Mouse (Mus musculus) limb, embryonic 10.5 days (tissue): Measurements from ENCODE around the gene Rtf1. TPM values are rescaled to one million over a fixed set of nuclear protein-coding genes. Genes with fewer than 3 reads are reported as not detected.
"Not testable (repeated sequence)": the region's sequence is repeated elsewhere in the genome, so short reads cannot be mapped to it uniquely, and the experiment has no call there.

Experiments
- DNase-seq: peaks from one replicate; pipeline ENCODE4 v3.0.0-alpha.2; 2017; ENCODE audit warnings: low spot score
- H3K27ac ChIP-seq: fragments of 300-500 bp; sonication (generic); 2 replicates; pipeline ENCODE4 v1.5.1; 2016; ENCODE audit warnings: mild to moderate bottlenecking
- H3K27me3 ChIP-seq: fragments of 300-500 bp; sonication (generic); 2 replicates; pipeline ENCODE4 v1.6.1; 2016; ENCODE audit warnings: low read depth, mild to moderate bottlenecking; ENCODE audit not compliant: poor library complexity, severe bottlenecking
- H3K36me3 ChIP-seq: fragments of 300-500 bp; sonication (generic); 2 replicates; pipeline ENCODE4 v1.6.1; 2016; ENCODE audit warnings: mild to moderate bottlenecking, moderate library complexity
- H3K4me1 ChIP-seq: fragments of 300-500 bp; sonication (generic); 2 replicates; pipeline ENCODE4 v1.6.1; 2016
- H3K4me3 ChIP-seq: fragments of 300-500 bp; sonication (generic); 2 replicates; pipeline ENCODE4 v1.5.1; 2016; ENCODE audit warnings: mild to moderate bottlenecking, moderate library complexity
- H3K9me3 ChIP-seq: fragments of 300-500 bp; sonication (generic); replicated peaks from 2 replicates; pipeline ENCODE4 v1.6.1; 2016; ENCODE audit warnings: mild to moderate bottlenecking
- WGBS: fragments of 180-500 bp; shearing (Covaris S2); methylation state at CpG from one replicate; pipeline ENCODE4 v1.1.7; 2016; 5-methylcytosine and 5-hydroxymethylcytosine counted together
- polyA plus RNA-seq: library from polyadenylated mRNA; unstranded; fragments of >200 nt; fragmentation: Nextera tagmentation; extraction: Ambion mirVana; gene quantifications from 2 replicates; pipeline ENCODE4 v1.2.1, GENCODE M21; 2016

The Rtf1 gene
- polyA plus RNA-seq, result 55.9 and 65.4 TPM in 2 replicates

- peak; percentile 99 for DNase-seq
- H3K4me1 ChIP-seq, result peaks cover 25% of the 10 kb centered on the region
- peaks cover 14% of the 10 kb centered on the region for H3K36me3 ChIP-seq
- under 1% methylated on average over 58 of the region's 58 CpGs for WGBS
- H3K27ac ChIP-seq, result peak within 1 kb of the TSS; percentile 93
- H3K27me3 ChIP-seq, result no peaks in the 10 kb centered on the region
- H3K4me3 ChIP-seq, result peak within 1 kb of the TSS; percentile 100
- H3K9me3 ChIP-seq, result no peaks in the 10 kb centered on the region
Observed at GRCm38 (mm10) chr2:119674525-119675214, at the start of gene Rtf1. Rtf1 (plus strand) TSS chr2:119675068.

GRCm38 (mm10) chr2:119636781-119637180 is 38.1 kb upstream of the Rtf1 start:
- no peaks in the 10 kb centered on the region for H3K27me3 ChIP-seq
- WGBS, result 78% methylated on average over 1 of the region's 1 CpGs
- H3K4me1 ChIP-seq, result no peaks in the 10 kb centered on the region
- DNase-seq, result no peak
- peaks cover 98% of the 10 kb centered on the region for H3K36me3 ChIP-seq
- no peak overlapping the region for H3K4me3 ChIP-seq
- H3K27ac ChIP-seq, result no peak overlapping the region
- H3K9me3 ChIP-seq, result no peaks in the 10 kb centered on the region

- no peaks in the 10 kb centered on the region for H3K4me1 ChIP-seq
- no peaks in the 10 kb centered on the region for H3K9me3 ChIP-seq
- no peak for DNase-seq
- H3K4me3 ChIP-seq, result no peak overlapping the region
- WGBS, result 98% methylated on average over 5 of the region's 5 CpGs
- H3K27ac ChIP-seq, result no peak overlapping the region
- peaks cover 99% of the 10 kb centered on the region for H3K36me3 ChIP-seq
- no peaks in the 10 kb centered on the region for H3K27me3 ChIP-seq
Observed at GRCm38 (mm10) chr2:119641214-119641912, 33.5 kb upstream of the Rtf1 start.

GRCm38 (mm10) chr2:119644254-119644653 is 30.6 kb upstream of the Rtf1 start:
- no peaks in the 10 kb centered on the region for H3K4me1 ChIP-seq
- no peak for DNase-seq
- H3K27me3 ChIP-seq, result no peaks in the 10 kb centered on the region
- no peak overlapping the region for H3K4me3 ChIP-seq
- 95% methylated on average over 5 of the region's 5 CpGs for WGBS
- no peaks in the 10 kb centered on the region for H3K9me3 ChIP-seq
- peaks cover 99% of the 10 kb centered on the region for H3K36me3 ChIP-seq
- H3K27ac ChIP-seq, result no peak overlapping the region

- H3K27ac ChIP-seq, result peak within 1 kb of the TSS; percentile 85
- WGBS, result 2% methylated on average over 44 of the region's 44 CpGs
- peak; percentile 84 for DNase-seq
- H3K9me3 ChIP-seq, result no peaks in the 10 kb centered on the region
- peaks cover 12% of the 10 kb centered on the region for H3K4me1 ChIP-seq
- peak within 1 kb of the TSS; percentile 82 for H3K4me3 ChIP-seq
- H3K27me3 ChIP-seq, result no peaks in the 10 kb centered on the region
- H3K36me3 ChIP-seq, result peaks cover 29% of the 10 kb centered on the region
Observed at GRCm38 (mm10) chr2:119662220-119663182, 12.4 kb upstream of the Rtf1 start, which contains the start of gene Ndufaf1. Ndufaf1 (minus strand) TSS chr2:119662827.

- 74% methylated on average over 20 of the region's 23 CpGs for WGBS
- not testable (repeated sequence) for H3K27me3 ChIP-seq, H3K36me3 ChIP-seq, H3K27ac ChIP-seq, DNase-seq, H3K9me3 ChIP-seq, H3K4me3 ChIP-seq
- peaks cover 12% of the 10 kb centered on the region for H3K4me1 ChIP-seq
Observed at GRCm38 (mm10) chr2:119665744-119666143, 9.1 kb upstream of the Rtf1 start.

- H3K27me3 ChIP-seq, result no peaks in the 10 kb centered on the region
- no peaks in the 10 kb centered on the region for H3K9me3 ChIP-seq
- no peaks in the 10 kb centered on the region for H3K36me3 ChIP-seq
- 16% methylated on average over 7 of the region's 7 CpGs for WGBS
- H3K27ac ChIP-seq, result no peak overlapping the region
- DNase-seq, result no peak
- peaks cover 6% of the 10 kb centered on the region; the same call in 1 of the 2 replicates for H3K4me1 ChIP-seq
- no peak overlapping the region for H3K4me3 ChIP-seq
Observed at GRCm38 (mm10) chr2:119669010-119669409, 5.9 kb upstream of the Rtf1 start.

- Histone ChIP-seq H3K36me3 (peaks cover 21% of the 10 kb centered on the region), H3K4me1 (peaks cover 25% of the 10 kb centered on the region), H3K4me3 (peak overlapping the region; percentile 100), H3K27me3 (no peaks in the 10 kb centered on the region), H3K9me3 (no peaks in the 10 kb centered on the region), H3K27ac (peak overlapping the region; percentile 93)
- no peak for DNase-seq
- under 1% methylated on average over 39 of the region's 39 CpGs for WGBS
Observed at GRCm38 (mm10) chr2:119675215-119675784, 432 bp downstream of the Rtf1 start.

GRCm38 (mm10) chr2:119675831-119676230 is 963 bp downstream of the Rtf1 start:
- peak overlapping the region; percentile 93 for H3K27ac ChIP-seq
- peak overlapping the region; percentile 100 for H3K4me3 ChIP-seq
- DNase-seq, result no peak
- H3K9me3 ChIP-seq, result no peaks in the 10 kb centered on the region
- peaks cover 26% of the 10 kb centered on the region for H3K36me3 ChIP-seq
- peaks cover 25% of the 10 kb centered on the region for H3K4me1 ChIP-seq
- WGBS, result 11% methylated on average over 5 of the region's 5 CpGs
- no peaks in the 10 kb centered on the region for H3K27me3 ChIP-seq

- no peak for DNase-seq
- Histone ChIP-seq H3K4me3 (no peak overlapping the region), H3K9me3 (no peaks in the 10 kb centered on the region), H3K27ac (no peak overlapping the region), H3K4me1 (no peaks in the 10 kb centered on the region), H3K36me3 (peaks cover 68% of the 10 kb centered on the region), H3K27me3 (no peaks in the 10 kb centered on the region)
- WGBS, result 90% methylated on average over 2 of the region's 2 CpGs
Observed at GRCm38 (mm10) chr2:119683706-119684105, 8.8 kb downstream of the Rtf1 start.

- H3K36me3 ChIP-seq, result peaks cover 67% of the 10 kb centered on the region
- no peak for DNase-seq
- H3K4me1 ChIP-seq, result no peaks in the 10 kb centered on the region
- H3K27ac ChIP-seq, result no peak overlapping the region
- no peaks in the 10 kb centered on the region for H3K9me3 ChIP-seq
- no peaks in the 10 kb centered on the region for H3K27me3 ChIP-seq
- H3K4me3 ChIP-seq, result no peak overlapping the region
- WGBS, result 78% methylated on average over 9 of the region's 9 CpGs
Observed at GRCm38 (mm10) chr2:119692003-119692701, 17.3 kb downstream of the Rtf1 start.

- 87% methylated on average over 2 of the region's 2 CpGs for WGBS
- no peak overlapping the region for H3K4me3 ChIP-seq
- H3K27me3 ChIP-seq, result no peaks in the 10 kb centered on the region
- DNase-seq, result no peak
- H3K4me1 ChIP-seq, result no peaks in the 10 kb centered on the region
- H3K9me3 ChIP-seq, result no peaks in the 10 kb centered on the region
- H3K27ac ChIP-seq, result no peak overlapping the region
- peaks cover 58% of the 10 kb centered on the region for H3K36me3 ChIP-seq
Observed at GRCm38 (mm10) chr2:119694826-119695225, 20.0 kb downstream of the Rtf1 start.
